Mouse (Mus musculus) testis, adult 2 months (tissue): ENCODE results near the gene Lrrc9. TPM values are rescaled to one million over a fixed set of nuclear protein-coding genes. Genes with fewer than 3 reads are reported as not detected.
A peak's percentile ranks its signal among the peaks of the same experiment; 100 is the strongest.

Source experiments
- H3K27ac ChIP-seq: fragments of 200-500 bp; 2 replicates; pipeline ENCODE4 v1.5.1; 2012; ENCODE audit warnings: low read depth, low read length; ENCODE audit not compliant: control insufficient read depth, insufficient read depth
- H3K27me3 ChIP-seq: fragments of 200-500 bp; 2 replicates; pipeline ENCODE4 v1.6.1; 2012; ENCODE audit warnings: mild to moderate bottlenecking, low read length, moderate library complexity; ENCODE audit not compliant: control insufficient read depth, insufficient read depth
- H3K36me3 ChIP-seq: fragments of 200-500 bp; 2 replicates; pipeline ENCODE4 v1.6.1; 2012; ENCODE audit warnings: mild to moderate bottlenecking, low read length; ENCODE audit not compliant: control insufficient read depth, insufficient read depth
- H3K4me1 ChIP-seq: fragments of 200-500 bp; 2 replicates; pipeline ENCODE4 v1.6.1; 2012; ENCODE audit warnings: low read length; ENCODE audit not compliant: control insufficient read depth, insufficient read depth
- H3K4me3 ChIP-seq: fragments of 200-500 bp; 2 replicates; pipeline ENCODE4 v1.5.1; 2012; ENCODE audit warnings: low read depth, mild to moderate bottlenecking, low read length, moderate library complexity, mixed read lengths; ENCODE audit not compliant: control insufficient read depth
- CTCF ChIP-seq: fragments of 200-500 bp; IDR thresholded peaks from 2 replicates; pipeline ENCODE4 v1.5.1; 2012; ENCODE audit warnings: low read depth, mild to moderate bottlenecking, inconsistent platforms, low read length, moderate library complexity; ENCODE audit not compliant: control insufficient read depth, insufficient read depth, insufficient replicate concordance
- POLR2A ChIP-seq: fragments of 200-500 bp; IDR thresholded peaks from 2 replicates; pipeline ENCODE4 v1.6.1; 2012; ENCODE audit warnings: low read depth, mild to moderate bottlenecking, inconsistent platforms, low read length, moderate library complexity; ENCODE audit not compliant: control insufficient read depth
- polyA plus RNA-seq: library from polyadenylated mRNA; depleted of rRNA; stranded (reverse); fragments of >200 nt; gene quantifications from 2 replicates; pipeline ENCODE4 v1.2.3, GENCODE M21; 2012

The Lrrc9 gene
- polyA plus RNA-seq, 1 experiment: 73.4 TPM

- TF ChIP-seq POLR2A (no peak), CTCF (no peak)
- H3K27me3 ChIP-seq: no peaks in the 10 kb centered on the region
- no peak overlapping the region for H3K27ac ChIP-seq
- H3K4me1 ChIP-seq: no peaks in the 10 kb centered on the region
- H3K4me3 ChIP-seq: no peak overlapping the region
- no peaks in the 10 kb centered on the region for H3K36me3 ChIP-seq
Measured at GRCm38 (mm10) chr12:72417762-72418161, 23.9 kb upstream of the Lrrc9 start.

- Histone ChIP-seq H3K27me3 (no peaks in the 10 kb centered on the region), H3K36me3 (no peaks in the 10 kb centered on the region), H3K27ac (no peak overlapping the region), H3K4me1 (no peaks in the 10 kb centered on the region), H3K4me3 (no peak overlapping the region)
- TF ChIP-seq POLR2A (no peak), CTCF (no peak)
Measured at GRCm38 (mm10) chr12:72422681-72423080, 19.0 kb upstream of the Lrrc9 start.

GRCm38 (mm10) chr12:72427722-72428126 lies 13.9 kb upstream of the Lrrc9 start:
- Histone ChIP-seq H3K27ac (no peak overlapping the region), H3K27me3 (no peaks in the 10 kb centered on the region), H3K4me1 (no peaks in the 10 kb centered on the region), H3K4me3 (no peak overlapping the region), H3K36me3 (no peaks in the 10 kb centered on the region)
- TF ChIP-seq CTCF (peak; percentile 74), POLR2A (no peak)

GRCm38 (mm10) chr12:72432209-72432608 lies 9.5 kb upstream of the Lrrc9 start:
- Histone ChIP-seq H3K36me3 (no peaks in the 10 kb centered on the region), H3K27me3 (no peaks in the 10 kb centered on the region), H3K27ac (no peak overlapping the region), H3K4me3 (no peak overlapping the region; the same call in 1 of the 2 replicates), H3K4me1 (no peaks in the 10 kb centered on the region)
- TF ChIP-seq CTCF (no peak), POLR2A (no peak)

GRCm38 (mm10) chr12:72433241-72433865 lies 8.3 kb upstream of the Lrrc9 start:
- TF ChIP-seq POLR2A: no peak
- TF ChIP-seq CTCF: no peak
- Histone ChIP-seq H3K27ac (no peak overlapping the region), H3K27me3 (no peaks in the 10 kb centered on the region), H3K4me1 (no peaks in the 10 kb centered on the region), H3K36me3 (no peaks in the 10 kb centered on the region), H3K4me3 (peak overlapping the region; percentile 68)

- no peak overlapping the region for H3K27ac ChIP-seq
- H3K4me3 ChIP-seq: peak overlapping the region; percentile 5; the same call in 1 of the 2 replicates
- TF ChIP-seq CTCF: no peak
- no peak for TF ChIP-seq POLR2A
- no peaks in the 10 kb centered on the region for H3K27me3 ChIP-seq
- H3K36me3 ChIP-seq: no peaks in the 10 kb centered on the region
- H3K4me1 ChIP-seq: no peaks in the 10 kb centered on the region; the same call in 1 of the 2 replicates
Measured at GRCm38 (mm10) chr12:72437676-72438341, 3.9 kb upstream of the Lrrc9 start.

- no peak for TF ChIP-seq POLR2A
- TF ChIP-seq CTCF: no peak
- Histone ChIP-seq H3K4me1 (no peaks in the 10 kb centered on the region; the same call in 1 of the 2 replicates), H3K27me3 (no peaks in the 10 kb centered on the region), H3K4me3 (no peak overlapping the region), H3K36me3 (no peaks in the 10 kb centered on the region), H3K27ac (no peak overlapping the region)
Measured at GRCm38 (mm10) chr12:72438961-72439480, 2.6 kb upstream of the Lrrc9 start.
